Mouse (Mus musculus): Measurements from ENCODE around the gene Cryba1. TPM values are rescaled to one million over a fixed set of nuclear protein-coding genes. Genes with fewer than 3 reads are reported as not detected.

Cryba1 gene
- not detected in 2 replicates for polyA plus RNA-seq (2015; fragmentation: Nextera tagmentation; extraction: Ambion mirVana)

DNA sequence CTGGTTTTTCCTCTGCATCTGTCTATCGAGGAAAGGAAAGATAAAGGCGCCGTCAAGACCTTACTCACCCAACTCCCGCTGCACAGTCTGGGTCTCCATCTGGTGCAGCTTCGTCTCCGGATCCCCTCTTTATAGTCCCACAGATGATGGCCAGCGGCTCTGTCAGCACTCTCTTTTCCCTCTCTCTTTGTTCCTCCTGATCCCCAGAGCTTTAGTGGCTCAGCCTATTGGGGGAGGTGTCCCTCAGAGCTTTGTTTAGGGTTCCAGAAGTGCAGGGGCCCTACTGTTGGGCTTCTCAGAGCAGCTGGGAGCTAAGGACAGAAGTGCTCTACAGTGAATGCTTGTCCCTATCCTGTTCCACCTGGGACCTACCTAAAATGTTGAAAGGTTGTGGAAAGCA, at the start of gene Cryba1:
Cryba1 (minus strand) TSS at position 101 of the 400 bp plus-strand sequence.
- ATAC-seq = no peak
- no peaks in the 10 kb centered on the region for H3K4me1 ChIP-seq (replicated peaks; ENCODE audit: control insufficient read depth, insufficient read depth, low read length)
- no peak for TF ChIP-seq CTCF (IDR thresholded peaks at IDR 0.05; ENCODE audit: low read depth)
- no peak within 1 kb of the TSS for H3K27ac ChIP-seq (ENCODE audit: low read depth, low read length)
- no peaks in the 10 kb centered on the region for H3K9me3 ChIP-seq (ENCODE audit: control insufficient read depth)
- 72% methylated on average over 7 of the region's 7 CpGs for WGBS
- no peak within 1 kb of the TSS for H3K4me2 ChIP-seq (replicated peaks; ENCODE audit: low read depth)
- no peak within 1 kb of the TSS for H3K9ac ChIP-seq (ENCODE audit: low read depth, low read length)
- H3K36me3 ChIP-seq (ENCODE audit: control insufficient read depth, insufficient read depth) = no peaks in the 10 kb centered on the region
- H3K27me3 ChIP-seq (replicated peaks; ENCODE audit: control insufficient read depth, insufficient read depth, low read length) = no peaks in the 10 kb centered on the region
- H3K4me3 ChIP-seq (ENCODE audit: low read depth, low read length) = no peak within 1 kb of the TSS

- Histone ChIP-seq H3K36me3 (ENCODE audit: control insufficient read depth, insufficient read depth) (no peaks in the 10 kb centered on the region; the same call in 1 of the 2 replicates), H3K4me2 (replicated peaks; ENCODE audit: low read depth) (peak overlapping the region; percentile 40), H3K27ac (ENCODE audit: low read depth, low read length) (peak overlapping the region; percentile 92), H3K9ac (ENCODE audit: low read depth, low read length) (no peak overlapping the region), H3K27me3 (replicated peaks; ENCODE audit: control insufficient read depth, insufficient read depth, low read length) (no peaks in the 10 kb centered on the region), H3K4me1 (replicated peaks; ENCODE audit: control insufficient read depth, insufficient read depth, low read length) (0 out of 2 replicates have a peak, but pooled peaks cover 7% of the 10 kb centered on the region), H3K9me3 (ENCODE audit: control insufficient read depth) (no peaks in the 10 kb centered on the region), H3K4me3 (ENCODE audit: low read depth, low read length) (no peak overlapping the region)
- 28% methylated on average over 8 of the region's 8 CpGs for WGBS
- no peak for TF ChIP-seq CTCF (IDR thresholded peaks at IDR 0.05; ENCODE audit: low read depth)
- peak; percentile 93 for ATAC-seq
Measured at GRCm38 (mm10) chr11:77771879-77772713, 47.0 kb upstream of the Cryba1 start.

DNA sequence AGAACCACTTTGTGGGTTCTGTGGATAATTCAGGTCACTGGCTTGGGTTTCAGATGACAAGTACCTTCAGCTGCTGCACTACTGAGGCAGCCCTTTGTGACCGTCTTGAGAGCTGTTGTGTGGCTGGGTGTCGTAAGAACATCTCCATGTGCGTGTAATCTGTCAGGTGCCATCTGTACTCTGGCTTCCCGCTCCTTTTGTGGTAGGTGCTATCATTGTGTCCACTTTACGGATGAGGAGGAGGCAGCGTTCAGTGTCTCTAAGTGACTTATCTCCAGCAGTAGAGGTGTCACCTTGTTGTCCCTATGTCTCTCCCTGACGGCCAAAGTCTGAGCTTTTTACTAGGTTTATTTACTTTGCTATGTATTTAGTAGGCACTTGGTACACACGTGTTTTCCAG, 45.3 kb upstream of the Cryba1 start:
- Histone ChIP-seq H3K27me3 (replicated peaks; ENCODE audit: control insufficient read depth, insufficient read depth, low read length) (no peaks in the 10 kb centered on the region), H3K9me3 (ENCODE audit: control insufficient read depth) (no peaks in the 10 kb centered on the region), H3K9ac (ENCODE audit: low read depth, low read length) (no peak overlapping the region), H3K36me3 (ENCODE audit: control insufficient read depth, insufficient read depth) (no peaks in the 10 kb centered on the region; the same call in 1 of the 2 replicates), H3K4me1 (replicated peaks; ENCODE audit: control insufficient read depth, insufficient read depth, low read length) (peaks cover 17% of the 10 kb centered on the region), H3K4me3 (ENCODE audit: low read depth, low read length) (no peak overlapping the region), H3K27ac (ENCODE audit: low read depth, low read length) (peak overlapping the region; percentile 92), H3K4me2 (replicated peaks; ENCODE audit: low read depth) (peak overlapping the region; percentile 21; the same call in 1 of the 2 replicates)
- ATAC-seq = no peak
- TF ChIP-seq CTCF (IDR thresholded peaks at IDR 0.05; ENCODE audit: low read depth) = no peak
- 38% methylated on average over 8 of the region's 8 CpGs for WGBS

- Histone ChIP-seq H3K4me3 (ENCODE audit: low read depth, low read length) (no peak overlapping the region), H3K4me2 (replicated peaks; ENCODE audit: low read depth) (no peak overlapping the region), H3K4me1 (replicated peaks; ENCODE audit: control insufficient read depth, insufficient read depth, low read length) (peaks cover 19% of the 10 kb centered on the region), H3K9ac (ENCODE audit: low read depth, low read length) (no peak overlapping the region), H3K27me3 (replicated peaks; ENCODE audit: control insufficient read depth, insufficient read depth, low read length) (no peaks in the 10 kb centered on the region), H3K36me3 (ENCODE audit: control insufficient read depth, insufficient read depth) (no peaks in the 10 kb centered on the region; the same call in 1 of the 2 replicates), H3K27ac (ENCODE audit: low read depth, low read length) (0 out of 2 replicates have a peak overlapping the region, but pooled peaks have one; percentile 7), H3K9me3 (ENCODE audit: control insufficient read depth) (no peaks in the 10 kb centered on the region)
- no peak for TF ChIP-seq CTCF (IDR thresholded peaks at IDR 0.05; ENCODE audit: low read depth)
- WGBS = 71% methylated on average over 4 of the region's 4 CpGs
- no peak for ATAC-seq
Measured at GRCm38 (mm10) chr11:77769496-77769895, 44.4 kb upstream of the Cryba1 start.

- peak overlapping the region; percentile 66 for H3K9ac ChIP-seq (ENCODE audit: low read depth, low read length)
- 1% methylated on average over 35 of the region's 35 CpGs for WGBS
- no peaks in the 10 kb centered on the region for H3K9me3 ChIP-seq (ENCODE audit: control insufficient read depth)
- TF ChIP-seq CTCF (IDR thresholded peaks at IDR 0.05; ENCODE audit: low read depth) = peak; percentile 79
- H3K27ac ChIP-seq (ENCODE audit: low read depth, low read length) = peak overlapping the region; percentile 92
- H3K4me3 ChIP-seq (ENCODE audit: low read depth, low read length) = peak overlapping the region; percentile 41
- H3K27me3 ChIP-seq (replicated peaks; ENCODE audit: control insufficient read depth, insufficient read depth, low read length) = no peaks in the 10 kb centered on the region
- peak overlapping the region; percentile 71 for H3K4me2 ChIP-seq (replicated peaks; ENCODE audit: low read depth)
- H3K36me3 ChIP-seq (ENCODE audit: control insufficient read depth, insufficient read depth) = no peaks in the 10 kb centered on the region
- peak; percentile 81 for ATAC-seq
- peaks cover 15% of the 10 kb centered on the region for H3K4me1 ChIP-seq (replicated peaks; ENCODE audit: control insufficient read depth, insufficient read depth, low read length)
Measured at GRCm38 (mm10) chr11:77766351-77767001, 41.4 kb upstream of the Cryba1 start.

DNA sequence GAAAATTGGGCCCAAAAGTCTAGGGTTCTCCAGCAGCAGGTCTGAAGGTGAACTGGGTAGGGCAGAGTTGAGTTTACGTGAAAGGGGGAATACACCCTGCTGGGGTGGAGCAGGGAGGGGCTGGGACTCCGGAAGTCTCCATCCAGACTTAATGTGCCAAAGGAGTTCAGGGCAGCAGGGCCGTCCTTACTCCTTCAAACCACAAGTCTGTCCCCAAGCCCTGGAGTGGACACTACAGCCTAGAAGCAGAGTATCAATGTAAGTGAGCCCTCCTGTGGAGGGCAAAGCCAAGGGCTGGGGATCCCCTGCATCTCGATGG, 40.3 kb upstream of the Cryba1 start:
- WGBS = 33% methylated on average over 4 of the region's 4 CpGs
- Histone ChIP-seq H3K27ac (ENCODE audit: low read depth, low read length) (peak overlapping the region; percentile 92), H3K4me2 (replicated peaks; ENCODE audit: low read depth) (peak overlapping the region; percentile 71), H3K9ac (ENCODE audit: low read depth, low read length) (peak overlapping the region; percentile 66), H3K4me1 (replicated peaks; ENCODE audit: control insufficient read depth, insufficient read depth, low read length) (peaks cover 12% of the 10 kb centered on the region), H3K36me3 (ENCODE audit: control insufficient read depth, insufficient read depth) (no peaks in the 10 kb centered on the region), H3K4me3 (ENCODE audit: low read depth, low read length) (0 out of 2 replicates have a peak overlapping the region, but pooled peaks have one; percentile 3), H3K9me3 (ENCODE audit: control insufficient read depth) (no peaks in the 10 kb centered on the region), H3K27me3 (replicated peaks; ENCODE audit: control insufficient read depth, insufficient read depth, low read length) (no peaks in the 10 kb centered on the region)
- peak; percentile 20; the same call in 1 of the 2 replicates for TF ChIP-seq CTCF (IDR thresholded peaks at IDR 0.05; ENCODE audit: low read depth)
- ATAC-seq = no peak
